Mouse (Mus musculus): ENCODE data around the gene Ing1.

DNA sequence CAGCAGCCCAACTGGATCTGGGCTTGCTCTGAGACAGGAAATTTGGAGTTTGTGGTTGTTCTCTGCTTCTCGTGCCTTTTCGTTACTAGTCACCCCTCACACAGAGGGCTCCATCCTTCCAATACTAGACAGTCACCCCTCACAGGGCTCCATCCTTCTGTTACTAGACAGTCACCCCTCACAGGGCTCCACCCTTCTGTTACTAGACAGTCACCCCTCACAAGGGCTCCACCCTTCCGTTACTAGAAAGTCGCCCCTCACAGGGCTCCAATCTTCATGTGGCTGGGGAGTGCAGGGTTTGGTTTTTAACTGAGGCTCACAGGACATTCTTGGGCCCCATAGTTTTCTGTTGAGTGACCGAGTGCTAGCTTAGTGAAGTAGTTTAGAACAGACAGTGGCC is 42.1 kb upstream of the Ing1 start:
- no peak for TF ChIP-seq CTCF (IDR thresholded peaks at IDR 0.05; ENCODE audit: low read depth)
- no peak for TF ChIP-seq EP300 (IDR thresholded peaks at IDR 0.05; ENCODE audit: low read depth)
